Mouse (Mus musculus) cerebellum, adult 2 months (tissue): Measurements from ENCODE around the gene Cacna2d2. TPM values are rescaled to one million over a fixed set of nuclear protein-coding genes. Genes with fewer than 3 reads are reported as not detected.
A peak's percentile ranks its signal among the peaks of the same experiment; 100 is the strongest.

ENCODE experiments used
- DNase-seq, 2 experiments: peaks; one replicate each; pipeline ENCODE4 v3.0.0; 2021
- H3K27ac ChIP-seq: fragments of 200-500 bp; 2 replicates; pipeline ENCODE4 v1.5.1; 2012; ENCODE audit warnings: low read length, control low read depth, inconsistent platforms; ENCODE audit not compliant: insufficient read depth
- H3K27me3 ChIP-seq: fragments of 200-500 bp; 2 replicates; pipeline ENCODE4 v1.6.1; 2012; ENCODE audit warnings: inconsistent platforms, mild to moderate bottlenecking, low read length, moderate library complexity; ENCODE audit not compliant: control insufficient read depth, insufficient read depth
- H3K4me1 ChIP-seq: fragments of 200-500 bp; 2 replicates; pipeline ENCODE4 v1.6.1; 2011; ENCODE audit warnings: low read length; ENCODE audit not compliant: control insufficient read depth, insufficient read depth
- H3K4me3 ChIP-seq: fragments of 200-500 bp; replicated peaks from 2 replicates; pipeline ENCODE3; 2011; ENCODE audit warnings: mild to moderate bottlenecking, low read depth, low read length, control low read depth; ENCODE audit not compliant: insufficient read depth
- CTCF ChIP-seq: fragments of 200-500 bp; IDR thresholded peaks from 2 replicates; pipeline ENCODE4 v1.5.1; 2011; ENCODE audit warnings: low read depth, mild to moderate bottlenecking, control low read depth, low read length, moderate library complexity, borderline replicate concordance; ENCODE audit not compliant: insufficient read depth
- POLR2A ChIP-seq: fragments of 200-500 bp; IDR thresholded peaks from 2 replicates; pipeline ENCODE4 v1.6.1; 2011; ENCODE audit warnings: low read length, control low read depth, borderline replicate concordance; ENCODE audit not compliant: insufficient read depth
- WGBS: fragments of 180-500 bp; shearing (Covaris S2); methylation state at CpG from one replicate; pipeline ENCODE4 v1.1.7; 2018; 5-methylcytosine and 5-hydroxymethylcytosine counted together
- polyA plus RNA-seq: library from polyadenylated mRNA; depleted of rRNA; stranded (reverse); fragments of >200 nt; gene quantifications from 2 replicates; pipeline ENCODE4 v1.2.3, GENCODE M21; 2012

Cacna2d2 gene
- polyA plus RNA-seq, 1 experiment = 130 TPM

GRCm38 (mm10) chr9:107448805-107449517 is 49.5 kb downstream of the Cacna2d2 start:
- H3K4me1 ChIP-seq = peaks cover 4% of the 10 kb centered on the region; the same call in 1 of the 2 replicates
- TF ChIP-seq CTCF (no peak), POLR2A (no peak)
- H3K4me3 ChIP-seq = no peak overlapping the region
- no peak for DNase-seq
- no peaks in the 10 kb centered on the region for H3K27me3 ChIP-seq
- WGBS = 34% methylated on average over 22 of the region's 22 CpGs
- H3K27ac ChIP-seq = no peak overlapping the region

- no peak for DNase-seq
- H3K27me3 ChIP-seq = no peaks in the 10 kb centered on the region
- no peak overlapping the region for H3K4me3 ChIP-seq
- TF ChIP-seq CTCF = no peak
- no peak for TF ChIP-seq POLR2A
- no peak overlapping the region for H3K27ac ChIP-seq
- WGBS = 91% methylated on average over 8 of the region's 8 CpGs
- H3K4me1 ChIP-seq = peaks cover 8% of the 10 kb centered on the region
Observed at GRCm38 (mm10) chr9:107451400-107451799, 52.0 kb downstream of the Cacna2d2 start.

GRCm38 (mm10) chr9:107451891-107452521 is 52.6 kb downstream of the Cacna2d2 start:
- TF ChIP-seq POLR2A (no peak), CTCF (no peak)
- H3K4me3 ChIP-seq = no peak overlapping the region
- no peak for DNase-seq
- WGBS = 84% methylated on average over 11 of the region's 11 CpGs
- H3K27ac ChIP-seq = no peak overlapping the region
- H3K27me3 ChIP-seq = no peaks in the 10 kb centered on the region
- H3K4me1 ChIP-seq = peaks cover 12% of the 10 kb centered on the region

- H3K4me3 ChIP-seq = no peak overlapping the region
- TF ChIP-seq POLR2A (no peak), CTCF (peak; percentile 67)
- peaks cover 12% of the 10 kb centered on the region for H3K4me1 ChIP-seq
- DNase-seq = no peak
- H3K27me3 ChIP-seq = no peaks in the 10 kb centered on the region
- H3K27ac ChIP-seq = no peak overlapping the region
- WGBS = 54% methylated on average over 4 of the region's 4 CpGs
Observed at GRCm38 (mm10) chr9:107452552-107452951, 53.1 kb downstream of the Cacna2d2 start.

- H3K27ac ChIP-seq = no peak overlapping the region
- H3K27me3 ChIP-seq = no peaks in the 10 kb centered on the region
- WGBS = 83% methylated on average over 8 of the region's 8 CpGs
- no peak for TF ChIP-seq CTCF
- TF ChIP-seq POLR2A = no peak
- H3K4me1 ChIP-seq = peaks cover 12% of the 10 kb centered on the region
- DNase-seq = no peak
- H3K4me3 ChIP-seq = no peak overlapping the region
Observed at GRCm38 (mm10) chr9:107453151-107453550, 53.7 kb downstream of the Cacna2d2 start.

GRCm38 (mm10) chr9:107456667-107457066 is 57.3 kb downstream of the Cacna2d2 start:
- Histone ChIP-seq H3K4me1 (peaks cover 8% of the 10 kb centered on the region), H3K27ac (no peak overlapping the region), H3K27me3 (no peaks in the 10 kb centered on the region), H3K4me3 (no peak overlapping the region)
- no peak for DNase-seq
- TF ChIP-seq POLR2A (no peak), CTCF (no peak)
- WGBS = 18% methylated on average over 15 of the region's 15 CpGs

GRCm38 (mm10) chr9:107462907-107463306 is 63.5 kb downstream of the Cacna2d2 start:
- DNase-seq = no peak
- Histone ChIP-seq H3K4me1 (peaks cover 41% of the 10 kb centered on the region), H3K4me3 (no peak overlapping the region), H3K27me3 (no peaks in the 10 kb centered on the region), H3K27ac (no peak overlapping the region)
- 84% methylated on average over 5 of the region's 5 CpGs for WGBS
- TF ChIP-seq CTCF = no peak

- Histone ChIP-seq H3K4me3 (no peak overlapping the region), H3K4me1 (peaks cover 41% of the 10 kb centered on the region), H3K27me3 (no peaks in the 10 kb centered on the region), H3K27ac (no peak overlapping the region)
- 17% methylated on average over 7 of the region's 7 CpGs for WGBS
- DNase-seq = peak; percentile 80 to 86
- TF ChIP-seq CTCF = peak; percentile 93
- no peak for TF ChIP-seq POLR2A
Observed at GRCm38 (mm10) chr9:107463509-107463908, 64.1 kb downstream of the Cacna2d2 start.
